Mouse (Mus musculus) olfactory bulb, adult 2 months (tissue): ENCODE measurements around the gene Thap2. TPM values are rescaled to one million over a fixed set of nuclear protein-coding genes. Genes with fewer than 3 reads are reported as not detected.

Experiments
- H3K27ac ChIP-seq: fragments of 200-500 bp; 2 replicates; pipeline ENCODE4 v1.5.1; 2012; ENCODE audit warnings: low read depth, low read length; ENCODE audit not compliant: insufficient read depth
- H3K4me1 ChIP-seq: fragments of 200-500 bp; 2 replicates; pipeline ENCODE4 v1.6.1; 2012; ENCODE audit warnings: low read length; ENCODE audit not compliant: control insufficient read depth, insufficient read depth
- H3K4me3 ChIP-seq: fragments of 200-500 bp; 2 replicates; pipeline ENCODE4 v1.5.1; 2012; ENCODE audit warnings: mild to moderate bottlenecking, low read depth, low read length, moderate library complexity; ENCODE audit not compliant: insufficient read depth
- CTCF ChIP-seq: fragments of 200-500 bp; IDR thresholded peaks from 2 replicates; pipeline ENCODE4 v1.5.1; 2012; ENCODE audit warnings: low read depth, mild to moderate bottlenecking, low read length, moderate library complexity; ENCODE audit not compliant: insufficient read depth
- POLR2A ChIP-seq: fragments of 200-500 bp; IDR thresholded peaks from 2 replicates; pipeline ENCODE4 v1.6.1; 2012; ENCODE audit warnings: mild to moderate bottlenecking, low read depth, low read length, moderate library complexity; ENCODE audit not compliant: insufficient read depth
- WGBS: fragments of 180-500 bp; shearing (Covaris S2); methylation state at CpG from one replicate; pipeline ENCODE4 v1.1.7; 2018; 5-methylcytosine and 5-hydroxymethylcytosine counted together
- polyA plus RNA-seq: library from polyadenylated mRNA; stranded (reverse); fragments of >200 nt; gene quantifications from 2 replicates; pipeline ENCODE4 v1.2.4, GENCODE M21; 2012; ENCODE audit warnings: low replicate concordance; ENCODE audit not compliant: missing spikeins, insufficient read depth, insufficient read length

Gene Thap2
- polyA plus RNA-seq, 1 experiment: not detected

DNA sequence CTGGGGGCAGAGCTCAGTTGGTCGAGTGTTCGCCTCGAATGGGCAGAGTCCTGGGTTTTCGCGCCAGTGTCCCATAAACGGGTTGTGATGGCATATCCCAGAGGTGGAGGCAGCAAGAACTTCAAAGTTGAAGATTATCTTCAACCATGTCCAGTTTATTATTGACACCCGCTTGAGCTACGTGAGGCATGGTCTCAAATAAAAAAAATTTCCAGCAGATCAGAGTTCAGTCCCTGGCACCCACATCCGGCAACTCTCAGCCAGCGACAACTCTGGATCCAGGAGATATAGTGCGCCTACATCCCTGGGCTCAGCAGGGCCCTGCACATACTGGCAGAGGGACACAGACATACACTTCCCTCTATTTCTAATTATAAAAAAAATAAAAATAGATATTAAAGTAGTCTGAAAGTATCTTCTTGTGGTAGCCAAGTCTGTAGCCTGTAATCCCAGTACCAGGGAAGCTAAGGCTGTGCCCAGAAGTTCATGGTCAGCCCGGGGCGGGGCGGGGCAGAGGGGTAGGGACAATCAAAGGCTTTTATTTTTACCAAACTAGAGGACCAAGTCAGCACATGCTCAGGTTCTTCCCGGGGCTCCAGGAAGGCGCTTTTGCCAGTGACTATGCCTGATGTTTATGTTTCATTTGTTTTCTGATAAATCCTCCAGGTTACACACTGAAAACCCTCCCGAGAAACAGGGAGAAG lies 25.9 kb downstream of the Thap2 start:
- 96% methylated on average over 17 of the region's 17 CpGs for WGBS
- TF ChIP-seq CTCF (no peak), POLR2A (no peak)
- Histone ChIP-seq H3K27ac (no peak overlapping the region), H3K4me1 (peaks cover 3% of the 10 kb centered on the region; the same call in 1 of the 2 replicates), H3K4me3 (no peak overlapping the region)

DNA sequence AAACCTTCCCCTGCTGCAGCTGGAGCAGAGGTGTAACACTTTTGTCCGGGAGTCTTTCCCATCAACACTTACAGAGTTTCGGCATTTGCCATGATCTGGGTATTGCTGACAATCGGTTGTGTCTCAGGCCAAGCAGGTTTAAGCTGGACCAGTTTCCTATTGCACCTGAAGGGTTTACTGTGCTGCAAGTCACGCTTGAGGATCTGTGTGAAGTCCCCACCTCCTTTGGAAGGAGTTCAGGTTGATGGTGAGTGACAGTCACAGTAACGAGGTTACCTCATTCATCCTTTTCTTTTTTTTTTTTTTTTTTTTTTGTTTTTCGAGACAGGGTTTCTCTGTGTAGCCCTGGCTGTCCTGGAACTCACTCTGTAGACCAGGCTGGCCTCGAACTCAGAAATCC lies 28.1 kb downstream of the Thap2 start:
- WGBS: 88% methylated on average over 6 of the region's 7 CpGs
- peaks cover 3% of the 10 kb centered on the region; the same call in 1 of the 2 replicates for H3K4me1 ChIP-seq
- no peak for TF ChIP-seq POLR2A
- no peak for TF ChIP-seq CTCF
- no peak overlapping the region for H3K27ac ChIP-seq
- H3K4me3 ChIP-seq: no peak overlapping the region

DNA sequence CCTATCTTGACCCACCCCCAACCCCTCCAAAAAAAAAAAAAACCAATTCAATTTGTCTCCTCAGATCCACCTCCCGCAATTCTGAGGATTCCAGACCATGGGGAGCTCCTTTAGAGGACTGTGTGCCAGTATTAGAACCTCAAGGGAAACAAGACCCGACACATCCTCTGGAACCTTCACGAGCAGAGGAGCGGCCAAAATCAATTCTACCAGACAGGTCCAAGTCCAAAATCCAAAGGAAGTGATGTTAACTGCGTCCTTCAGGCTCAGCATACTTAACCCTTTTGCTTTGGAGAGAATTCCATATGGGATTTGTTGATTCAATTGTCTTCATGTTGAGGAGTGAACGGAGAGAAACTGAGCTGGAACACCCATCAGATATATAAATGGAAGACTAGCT lies 29.2 kb downstream of the Thap2 start:
- no peak overlapping the region for H3K4me3 ChIP-seq
- H3K27ac ChIP-seq: no peak overlapping the region
- TF ChIP-seq CTCF (no peak), POLR2A (no peak)
- H3K4me1 ChIP-seq: no peaks in the 10 kb centered on the region
- 93% methylated on average over 6 of the region's 6 CpGs for whole genome bisulfite sequencing

DNA sequence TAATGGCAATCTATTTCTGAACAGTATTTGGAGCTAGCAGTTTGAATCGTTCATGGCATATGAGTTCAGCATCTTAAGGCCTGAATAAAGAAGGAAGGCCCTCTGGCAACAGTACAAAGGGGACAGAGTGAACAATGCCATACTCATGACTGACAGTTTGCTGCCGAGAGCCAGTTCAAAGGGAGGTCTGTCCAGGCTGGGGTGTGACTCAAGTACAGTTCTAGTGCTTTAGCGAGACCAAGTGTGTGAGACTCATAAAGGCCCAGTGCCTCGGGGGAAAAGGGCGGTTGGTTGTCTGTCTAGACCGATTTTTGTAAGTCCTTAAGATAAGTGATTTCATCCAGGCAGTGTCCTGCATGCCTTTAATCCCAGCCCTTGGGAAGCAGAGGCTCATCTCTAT lies 29.7 kb downstream of the Thap2 start:
- Histone ChIP-seq H3K4me3 (no peak overlapping the region), H3K4me1 (no peaks in the 10 kb centered on the region), H3K27ac (no peak overlapping the region)
- TF ChIP-seq POLR2A (no peak), CTCF (no peak)
- 49% methylated on average over 6 of the region's 6 CpGs for WGBS

DNA sequence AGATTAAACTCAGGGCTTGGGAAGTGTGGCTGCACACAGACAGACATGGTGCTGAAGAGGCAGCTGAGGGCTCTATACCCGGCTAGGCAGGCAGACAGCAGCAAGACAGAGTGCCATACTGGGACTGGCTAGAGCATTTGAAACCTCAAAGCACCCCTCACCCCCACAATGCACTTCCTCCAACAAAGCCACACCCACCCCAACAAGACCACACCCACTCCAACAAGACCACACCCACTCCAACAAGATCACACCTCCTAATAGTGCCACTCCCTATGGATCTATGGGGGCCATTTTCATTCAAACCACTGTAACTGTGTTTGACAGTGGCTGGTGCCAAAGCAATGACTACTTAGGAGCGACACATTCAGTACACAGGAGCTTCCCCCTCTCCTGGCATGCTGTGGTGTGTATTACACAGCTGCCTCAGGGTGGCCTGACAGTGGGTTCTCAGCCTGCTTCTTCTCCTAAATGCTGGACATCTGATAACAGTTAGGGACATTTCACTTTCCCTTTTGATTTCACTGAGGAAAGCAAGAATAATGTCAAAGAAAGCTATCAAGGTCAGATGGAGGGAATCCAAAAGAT lies 33.3 kb downstream of the Thap2 start:
- Histone ChIP-seq H3K27ac (no peak overlapping the region), H3K4me3 (no peak overlapping the region), H3K4me1 (peaks cover 2% of the 10 kb centered on the region; the same call in 1 of the 2 replicates)
- WGBS: 85% methylated on average over 2 of the region's 2 CpGs
- no peak for TF ChIP-seq POLR2A
- TF ChIP-seq CTCF: no peak

DNA sequence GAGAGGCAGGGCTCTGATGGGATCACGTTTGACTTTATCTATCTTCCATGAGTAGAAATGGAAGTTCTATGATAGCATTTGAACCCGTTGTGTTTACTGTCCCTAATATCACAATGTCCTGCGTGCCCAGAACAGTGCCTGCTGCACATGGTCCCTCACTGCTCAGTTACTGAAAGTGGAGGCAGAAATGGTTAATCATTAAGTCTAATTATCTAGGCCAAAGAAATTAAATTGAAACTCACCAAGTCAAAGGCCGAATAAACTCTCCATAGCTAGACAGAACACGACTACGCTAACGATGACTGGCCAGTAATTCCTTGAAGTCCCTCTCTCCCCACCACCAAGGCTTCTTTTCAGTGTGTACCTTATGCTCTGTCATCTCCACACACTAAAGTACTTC lies 34.7 kb downstream of the Thap2 start:
- Histone ChIP-seq H3K4me3 (no peak overlapping the region), H3K27ac (no peak overlapping the region), H3K4me1 (peaks cover 2% of the 10 kb centered on the region; the same call in 1 of the 2 replicates)
- WGBS: 78% methylated on average over 7 of the region's 7 CpGs
- no peak for TF ChIP-seq POLR2A
- no peak for TF ChIP-seq CTCF

DNA sequence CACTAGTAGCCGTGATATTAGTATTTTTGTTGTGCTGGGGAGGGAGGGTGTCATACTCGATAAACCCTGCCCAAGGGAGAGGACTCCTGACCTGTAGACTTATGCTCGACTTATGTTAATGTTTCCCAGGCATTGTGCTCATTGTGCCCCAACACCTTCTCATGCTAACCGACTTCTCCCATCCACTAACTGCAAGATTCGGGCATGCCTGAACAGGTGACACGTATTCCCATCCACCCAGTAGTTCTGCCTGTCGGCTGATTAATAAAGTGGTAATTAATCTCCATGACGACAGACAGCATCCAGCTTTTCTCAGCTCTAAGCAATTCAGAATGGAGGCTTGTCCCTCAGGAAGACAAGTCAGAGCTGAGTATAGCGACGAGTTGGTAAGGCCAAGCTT lies 35.2 kb downstream of the Thap2 start:
- TF ChIP-seq CTCF (no peak), POLR2A (no peak)
- WGBS: 48% methylated on average over 10 of the region's 10 CpGs
- H3K27ac ChIP-seq: no peak overlapping the region

DNA sequence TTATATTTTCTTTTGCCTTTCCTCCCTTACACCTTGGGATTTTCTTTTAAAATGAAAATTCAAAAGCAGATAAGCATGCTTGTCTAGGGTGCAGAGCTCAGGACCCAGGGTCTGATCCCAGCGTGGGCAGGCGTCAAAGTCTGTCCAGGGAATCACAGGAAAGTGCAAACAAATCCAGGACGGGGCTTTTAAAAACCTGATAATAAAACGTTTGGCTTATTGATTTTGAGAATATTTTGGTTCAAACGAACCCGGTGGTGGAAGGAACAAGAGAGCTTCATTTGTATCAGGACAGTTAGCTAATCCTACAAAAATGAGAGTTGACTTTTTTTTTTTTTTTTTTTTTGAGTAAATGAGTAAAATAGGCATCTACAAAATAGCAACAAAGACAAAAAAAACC lies 36.1 kb downstream of the Thap2 start:
- Histone ChIP-seq H3K4me3 (no peak overlapping the region), H3K4me1 (peaks cover 2% of the 10 kb centered on the region; the same call in 1 of the 2 replicates), H3K27ac (no peak overlapping the region)
- TF ChIP-seq POLR2A: no peak
- TF ChIP-seq CTCF: no peak
- WGBS: 88% methylated on average over 6 of the region's 6 CpGs

More for the DNA sequence above, 35.2 kb downstream of the Thap2 start:
- Histone ChIP-seq H3K4me1 (peaks cover 2% of the 10 kb centered on the region; the same call in 1 of the 2 replicates), H3K4me3 (no peak overlapping the region)

DNA sequence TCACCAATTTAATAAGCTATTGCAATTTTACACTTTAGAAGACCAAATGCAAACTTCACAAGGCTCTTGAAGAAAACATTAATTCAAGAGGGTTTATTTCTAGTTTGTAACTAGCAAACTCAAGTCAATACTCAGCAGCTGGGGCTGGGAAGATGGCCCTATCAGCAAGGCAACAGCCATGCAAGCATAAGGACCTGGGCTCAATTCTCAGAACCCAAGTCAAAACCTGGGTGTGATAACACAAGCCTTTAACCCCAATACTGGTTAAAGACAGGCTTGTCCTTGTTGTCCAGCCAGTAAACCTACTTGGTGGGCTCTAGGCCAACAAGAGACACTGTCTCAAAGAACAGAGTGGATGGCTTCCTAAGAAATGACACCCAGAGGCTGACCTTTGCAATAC lies 37.8 kb downstream of the Thap2 start:
- Histone ChIP-seq H3K4me3 (no peak overlapping the region), H3K4me1 (peaks cover 2% of the 10 kb centered on the region; the same call in 1 of the 2 replicates), H3K27ac (no peak overlapping the region)
- no peak for TF ChIP-seq CTCF
- TF ChIP-seq POLR2A: no peak
